Comparison of ENCODE assay signal across 22 mouse cellular contexts in genomic region chr2:84445499-84445898, GRCm38 (mm10). TPM values are rescaled to one million over a fixed set of nuclear protein-coding genes. Genes with fewer than 3 reads are reported as not detected.
DNase-seq lines count a peak whose midpoint lies in the region; ATAC-seq and TF ChIP-seq lines count a peak whose summit lies in the region.
"Had no signal": no experiment of that assay in that cellular context is flagged by ENCODE, and none has a peak within 500 bp of the region (broad histone marks: within the 10 kb centered on the region; RNA-seq: fewer than 3 reads in every experiment).

No protein-coding gene starts in this region.

- no peak overlapping the region for H3K4me3 ChIP-seq in heart, embryonic 16.5 days (ENCODE audit: low read length)
- no peak overlapping the region for H3K4me3 ChIP-seq in lung, embryonic 14.5 days (ENCODE audit: low read depth, low read length)
- H3K4me3 ChIP-seq in lung, adult 2 months (replicated peaks; ENCODE audit: extremely low read depth, low read depth, low read length), result no peak overlapping the region
- H3K4me3 ChIP-seq in lung, embryonic 16.5 days (ENCODE audit: low read length), result no peak overlapping the region
- H3K4me3 ChIP-seq: embryonic facial prominence, embryonic 13.5 days; embryonic facial prominence, embryonic 15.5 days; erythroblast, embryonic 14.5 days; forebrain, embryonic 10.5 days; forebrain, embryonic 12.5 days had no signal

- ATAC-seq in heart, embryonic 16.5 days (replicated peaks; ENCODE audit: extremely low read depth, insufficient read depth, low FRiP score), result no peak
- peak; percentile 58; the same call in 1 of the 2 replicates for ATAC-seq in lung, embryonic 14.5 days (ENCODE audit: insufficient read depth)
- peak; percentile 74 for ATAC-seq in lung, embryonic 16.5 days (ENCODE audit: low read depth)
- ATAC-seq: forebrain, embryonic 14.5 days had no signal

- H3K36me3 ChIP-seq in heart, embryonic 16.5 days (ENCODE audit: control insufficient read depth, insufficient read depth), result peaks cover 8% of the 10 kb centered on the region; the same call in 1 of the 2 replicates
- H3K36me3 ChIP-seq in lung, embryonic 14.5 days (ENCODE audit: insufficient read depth), result peaks cover 9% of the 10 kb centered on the region; the same call in 1 of the 2 replicates
- H3K36me3 ChIP-seq in lung, embryonic 16.5 days (ENCODE audit: control insufficient read depth, insufficient read depth, low read length), result no peaks in the 10 kb centered on the region
- H3K36me3 ChIP-seq: embryonic facial prominence, embryonic 13.5 days; embryonic facial prominence, embryonic 15.5 days; forebrain, embryonic 10.5 days; forebrain, embryonic 12.5 days had no signal

- peak overlapping the region; percentile 55; the same call in 1 of the 2 replicates for H3K27ac ChIP-seq in heart, embryonic 16.5 days (ENCODE audit: low read length)
- H3K27ac ChIP-seq in lung, embryonic 14.5 days (ENCODE audit: low read depth), result no peak overlapping the region
- peak overlapping the region; percentile 31; the same call in 1 of the 2 replicates for H3K27ac ChIP-seq in lung, embryonic 16.5 days (ENCODE audit: low read length)
- H3K27ac ChIP-seq: embryonic facial prominence, embryonic 13.5 days; embryonic facial prominence, embryonic 15.5 days; forebrain, embryonic 10.5 days; forebrain, embryonic 12.5 days had no signal

- TF ChIP-seq CTCF in lung, embryonic 14.5 days (IDR thresholded peaks at IDR 0.05; ENCODE audit: low read depth), result no peak
- TF ChIP-seq CTCF in lung, adult 2 months (IDR thresholded peaks at IDR 0.05; ENCODE audit: insufficient read depth, low read length), result no peak

- H3K27me3 ChIP-seq in heart, embryonic 16.5 days (ENCODE audit: control insufficient read depth, insufficient read depth, low read length), result no peaks in the 10 kb centered on the region
- H3K27me3 ChIP-seq in lung, embryonic 14.5 days (ENCODE audit: insufficient read depth, low read length), result no peaks in the 10 kb centered on the region
- H3K27me3 ChIP-seq in lung, embryonic 16.5 days (ENCODE audit: control insufficient read depth, insufficient read depth, low read depth, low read length), result no peaks in the 10 kb centered on the region
- H3K27me3 ChIP-seq: embryonic facial prominence, embryonic 13.5 days; embryonic facial prominence, embryonic 15.5 days; forebrain, embryonic 12.5 days had no signal

- no peak for DNase-seq in heart, adult 11 months
- DNase-seq in lung, embryonic 14.5 days, result peak; percentile 47
- DNase-seq in lung, adult 2 months, result no peak
- DNase-seq in lung, adult 18-20 months, result no peak
- DNase-seq: adrenal gland, adult 2 months; adrenal gland, postnatal 10 days; adrenal gland, postnatal 25 days; cerebellum, adult 11 months; cerebellum, adult 18-20 months; cerebellum, adult 8-10 months; cerebellum, adult 9-11 months; cerebellum, postnatal 14 days; cerebellum, postnatal 36 days; embryo, embryonic 11 days had no signal

- no peaks in the 10 kb centered on the region for H3K9me3 ChIP-seq in heart, embryonic 16.5 days (replicated peaks; ENCODE audit: control insufficient read depth, low read length)
- no peaks in the 10 kb centered on the region for H3K9me3 ChIP-seq in lung, embryonic 14.5 days (ENCODE audit: low read depth, low read length)
- no peaks in the 10 kb centered on the region for H3K9me3 ChIP-seq in lung, embryonic 16.5 days (ENCODE audit: control insufficient read depth, low read length)
- H3K9me3 ChIP-seq: embryonic facial prominence, embryonic 13.5 days; embryonic facial prominence, embryonic 15.5 days; forebrain, embryonic 10.5 days; forebrain, embryonic 12.5 days had no signal

- H3K4me2 ChIP-seq in heart, embryonic 16.5 days (ENCODE audit: low read depth, low read length), result peak overlapping the region; percentile 26; the same call in 1 of the 2 replicates
- no peak overlapping the region for H3K4me2 ChIP-seq in lung, embryonic 14.5 days
- H3K4me2 ChIP-seq in lung, embryonic 16.5 days (ENCODE audit: low read depth, low read length), result no peak overlapping the region
- H3K4me2 ChIP-seq: embryonic facial prominence, embryonic 13.5 days; embryonic facial prominence, embryonic 15.5 days; forebrain, embryonic 12.5 days had no signal

- H3K4me1 ChIP-seq in heart, embryonic 16.5 days (ENCODE audit: control insufficient read depth, insufficient read depth, low read length), result peaks cover 11% of the 10 kb centered on the region
- no peaks in the 10 kb centered on the region for H3K4me1 ChIP-seq in lung, embryonic 14.5 days (ENCODE audit: insufficient read depth)
- H3K4me1 ChIP-seq in lung, adult 2 months (ENCODE audit: control insufficient read depth, insufficient read depth, low read length), result no peaks in the 10 kb centered on the region
- no peaks in the 10 kb centered on the region for H3K4me1 ChIP-seq in lung, embryonic 16.5 days (replicated peaks; ENCODE audit: control insufficient read depth, insufficient read depth, low read length)
- H3K4me1 ChIP-seq: embryonic facial prominence, embryonic 13.5 days; embryonic facial prominence, embryonic 15.5 days; forebrain, embryonic 10.5 days; forebrain, embryonic 12.5 days had no signal

- 59% methylated on average over 1 of the region's 1 CpGs for WGBS in heart, embryonic 16.5 days
- 50% methylated on average over 1 of the region's 1 CpGs for WGBS in lung, embryonic 14.5 days
- WGBS in lung, adult 2 months, result 64% methylated on average over 1 of the region's 1 CpGs
- WGBS in lung, embryonic 16.5 days, result 76% methylated on average over 1 of the region's 1 CpGs

- no peak for TF ChIP-seq POLR2A in lung, adult 2 months (IDR thresholded peaks at IDR 0.05; ENCODE audit: borderline replicate concordance, extremely low read depth, low read depth, low read length)

- H3K9ac ChIP-seq in heart, embryonic 16.5 days (ENCODE audit: low read length), result no peak overlapping the region
- H3K9ac ChIP-seq in lung, embryonic 14.5 days, result no peak overlapping the region
- H3K9ac ChIP-seq in lung, embryonic 16.5 days (ENCODE audit: low read length), result no peak overlapping the region
- H3K9ac ChIP-seq: embryonic facial prominence, embryonic 13.5 days; embryonic facial prominence, embryonic 15.5 days; forebrain, embryonic 12.5 days had no signal

RNA-seq across cellular contexts. Expression of gene Calcrl, which starts 20.3 kb away (rescaled TPM):
- polyA plus RNA-seq in heart, embryonic 16.5 days (2015; fragmentation: Nextera tagmentation; extraction: Ambion mirVana), result 37.5 and 38.4 TPM in 2 replicates
- 42.3 and 47.3 TPM in 2 replicates for polyA plus RNA-seq in lung, embryonic 14.5 days (2014; fragmentation: Nextera tagmentation; extraction: Ambion mirVana)
- 128 and 192 TPM in 2 replicates for polyA plus RNA-seq in lung, adult 2 months (2012; rRNA removed)
- 110 and 111 TPM in 2 replicates for polyA plus RNA-seq in lung, embryonic 16.5 days (2015; fragmentation: Nextera tagmentation; extraction: Ambion mirVana)
- polyA plus RNA-seq: erythroblast, embryonic 14.5 days had no signal

RNA-seq across cellular contexts. Expression of gene Tfpi, which starts 31.1 kb away (rescaled TPM):
- 71.5 and 82.3 TPM in 2 replicates for polyA plus RNA-seq in heart, embryonic 16.5 days (2015; fragmentation: Nextera tagmentation; extraction: Ambion mirVana)
- polyA plus RNA-seq in lung, embryonic 14.5 days (2014; fragmentation: Nextera tagmentation; extraction: Ambion mirVana), result 63.1 and 66.3 TPM in 2 replicates
- polyA plus RNA-seq in lung, adult 2 months (2012; rRNA removed), result 6.2 and 10.5 TPM in 2 replicates
- 63.6 and 64.9 TPM in 2 replicates for polyA plus RNA-seq in lung, embryonic 16.5 days (2015; fragmentation: Nextera tagmentation; extraction: Ambion mirVana)
- polyA plus RNA-seq: erythroblast, embryonic 14.5 days had no signal
